Mouse (Mus musculus) intestine, postnatal 0 days (tissue): ENCODE results near the gene Iqce. TPM values are rescaled to one million over a fixed set of nuclear protein-coding genes. Genes with fewer than 3 reads are reported as not detected.

Experiments used
- ATAC-seq: fragments of 200-750 bp; cut with Nextera tagmentation; 2 replicates; pipeline ENCODE4 v1.8.0; 2017; ENCODE audit warnings: mild to moderate bottlenecking, moderate TSS enrichment, moderate library complexity
- H3K27ac ChIP-seq: fragments of 300-500 bp; sonication (generic); 2 replicates; pipeline ENCODE4 v1.5.1; 2014; ENCODE audit warnings: mild to moderate bottlenecking, low read depth, low read length, moderate library complexity
- H3K27me3 ChIP-seq: fragments of 300-500 bp; sonication (generic); replicated peaks from 2 replicates; pipeline ENCODE4 v1.6.1; 2014; ENCODE audit warnings: low read length, mixed read lengths; ENCODE audit not compliant: control insufficient read depth, insufficient read depth
- H3K36me3 ChIP-seq: fragments of 300-500 bp; sonication (generic); 2 replicates; pipeline ENCODE4 v1.6.1; 2014; ENCODE audit warnings: mild to moderate bottlenecking, moderate library complexity; ENCODE audit not compliant: control insufficient read depth, insufficient read depth
- H3K4me1 ChIP-seq: fragments of 300-500 bp; sonication (generic); replicated peaks from 2 replicates; pipeline ENCODE4 v1.6.1; 2014; ENCODE audit warnings: antibody characterized with exemption, low read length, mixed read lengths; ENCODE audit not compliant: control insufficient read depth, insufficient read depth
- H3K4me2 ChIP-seq: fragments of 300-500 bp; sonication (generic); replicated peaks from 2 replicates; pipeline ENCODE4 v1.6.1; 2014; ENCODE audit warnings: low read depth, mild to moderate bottlenecking, moderate library complexity
- H3K4me3 ChIP-seq: fragments of 300-500 bp; sonication (generic); 2 replicates; pipeline ENCODE4 v1.5.1; 2014; ENCODE audit warnings: low read depth, low read length
- H3K9ac ChIP-seq: fragments of 300-500 bp; sonication (generic); 2 replicates; pipeline ENCODE4 v1.6.1; 2014; ENCODE audit warnings: mild to moderate bottlenecking, low read depth, low read length
- H3K9me3 ChIP-seq: fragments of 300-500 bp; sonication (generic); 2 replicates; pipeline ENCODE4 v1.6.1; 2016; ENCODE audit warnings: mixed run types; ENCODE audit not compliant: control insufficient read depth
- CTCF ChIP-seq: sonication (generic); IDR thresholded peaks from 2 replicates; pipeline ENCODE4 v1.5.1; 2016; ENCODE audit warnings: low read depth, mild to moderate bottlenecking, control low read depth, antibody characterized with exemption, moderate library complexity
- WGBS: fragments of 180-500 bp; shearing (Covaris S2); extraction: QIAGEN DNeasy Blood & Tissue Kit; methylation state at CpG from one replicate; pipeline ENCODE4 v1.1.7; 2014; 5-methylcytosine and 5-hydroxymethylcytosine counted together
- polyA plus RNA-seq: library from polyadenylated mRNA; unstranded; fragments of >200 nt; fragmentation: Nextera tagmentation; extraction: Ambion mirVana; gene quantifications from 2 replicates; pipeline ENCODE4 v1.2.1, GENCODE M21; 2015

Iqce gene
- polyA plus RNA-seq, 1 experiment from 2014 or later, result 5.7 TPM

GRCm38 (mm10) chr5:140612191-140612590 lies 90.0 kb downstream of the Iqce start:
- peak overlapping the region; percentile 26; the same call in 1 of the 2 replicates for H3K9ac ChIP-seq
- peaks cover 15% of the 10 kb centered on the region; the same call in 1 of the 2 replicates for H3K36me3 ChIP-seq
- H3K4me1 ChIP-seq, result peaks cover 12% of the 10 kb centered on the region
- ATAC-seq, result no peak
- no peak overlapping the region for H3K4me3 ChIP-seq
- H3K9me3 ChIP-seq, result no peaks in the 10 kb centered on the region
- 44% methylated on average over 18 of the region's 18 CpGs for WGBS
- TF ChIP-seq CTCF, result no peak
- no peaks in the 10 kb centered on the region; the same call in none of the 2 replicates for H3K27me3 ChIP-seq
- peak overlapping the region; percentile 89 for H3K4me2 ChIP-seq
- H3K27ac ChIP-seq, result peak overlapping the region; percentile 50; the same call in 1 of the 2 replicates

Other genes starting within 250 kb of the Iqce start
- gene Chst12, start 196.8 kb downstream of the Iqce start, polyA plus RNA-seq, result 17.0 and 18.8 TPM in 2 replicates
- gene Grifin, start 137.3 kb downstream of the Iqce start, polyA plus RNA-seq, result 1.1 and 1.5 TPM in 2 replicates
- 7.1 and 7.3 TPM in 2 replicates for gene Lfng, start 95.1 kb downstream of the Iqce start, polyA plus RNA-seq
- 21.4 and 23.6 TPM in 2 replicates for gene Ttyh3, start 53.3 kb downstream of the Iqce start, polyA plus RNA-seq
- gene Brat1, start 2.6 kb upstream of the Iqce start, polyA plus RNA-seq, result 7.5 and 8.0 TPM in 2 replicates
- 1.2 and 1.3 TPM in 2 replicates for gene Amz1, start 21.7 kb upstream of the Iqce start, polyA plus RNA-seq
- 13.8 and 14.4 TPM in 2 replicates for gene Gna12, start 128.1 kb upstream of the Iqce start, polyA plus RNA-seq